Mouse (Mus musculus): ENCODE results near the gene Gm13119. TPM values are rescaled to one million over a fixed set of nuclear protein-coding genes. Genes with fewer than 3 reads are reported as not detected.
"Not testable (repeated sequence)": the region's sequence is repeated elsewhere in the genome, so short reads cannot be mapped to it uniquely, and the experiment has no call there.

The Gm13119 gene
- total RNA-seq (2021): not detected
- long read RNA-seq, experiment 1: 0 reads
- long read RNA-seq, experiment 2: 0 reads

- not testable (repeated sequence) for DNase-seq (ENCODE audit: low spot score in 2 of 2)
Measured at GRCm38 (mm10) chr4:144357642-144358041, at the start of gene Gm13119. Gene Gm13119 (plus strand): TSS chr4:144357942.

DNA sequence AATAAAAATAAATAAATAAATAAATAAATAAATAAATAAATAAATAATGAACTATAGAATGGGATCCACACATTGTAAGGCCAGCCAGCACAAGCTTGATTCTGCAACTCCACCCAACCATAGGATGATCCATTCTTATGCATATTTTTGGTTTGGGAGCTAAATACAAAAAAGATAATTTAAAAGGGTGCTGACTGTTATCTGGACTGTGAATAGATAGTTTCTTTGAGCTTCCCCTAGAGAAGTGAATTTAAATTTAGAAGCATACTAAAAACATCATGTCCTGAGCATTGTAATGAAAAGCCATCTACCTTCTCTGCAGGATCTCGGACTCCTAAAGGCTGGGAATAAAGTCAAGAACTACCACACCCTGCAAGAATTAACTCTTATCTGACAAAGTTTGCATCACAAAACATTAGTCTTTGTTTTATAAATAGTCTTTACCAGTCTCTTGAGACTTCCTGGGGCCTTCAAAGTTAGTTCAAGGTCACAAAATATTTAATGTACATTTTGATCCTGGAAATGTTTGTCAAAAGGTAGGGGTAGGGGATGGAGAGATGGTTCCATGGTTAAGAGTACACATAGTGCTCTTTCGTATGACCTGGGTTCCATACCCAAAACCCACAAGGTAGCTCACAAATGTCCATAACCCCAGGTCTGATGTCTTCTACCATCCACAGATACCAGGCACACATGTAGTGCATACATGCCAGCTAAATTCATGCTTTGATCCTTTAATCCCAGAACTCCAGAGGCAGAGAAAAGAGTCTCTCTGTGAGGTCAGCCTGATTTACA lies 44.9 kb upstream of the Gm13119 start:
- not testable (repeated sequence) for DNase-seq (ENCODE audit: low spot score in 2 of 2)

DNA sequence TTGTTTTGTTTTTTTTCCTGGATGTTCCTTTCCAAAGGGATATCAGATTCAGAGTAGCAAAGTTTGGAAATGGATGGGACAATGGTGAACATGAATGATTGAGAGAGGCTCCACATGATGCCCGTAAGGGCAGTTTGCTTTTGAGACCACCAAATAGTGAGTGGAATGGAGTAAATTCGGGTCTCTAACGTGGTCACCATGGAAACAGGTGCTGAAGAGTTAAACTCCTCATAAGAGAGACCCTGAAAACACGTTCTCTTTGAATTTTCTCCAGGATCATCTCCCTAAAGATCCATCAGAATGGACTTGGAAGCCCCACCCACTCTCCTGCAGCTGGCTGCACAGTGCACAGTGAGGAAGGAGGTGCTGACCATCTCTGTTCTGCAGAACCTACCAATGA lies 27.8 kb upstream of the Gm13119 start, which contains the start of gene Gm13128:
Gene Gm13128 (plus strand): TSS at position 301 of the 400 bp plus-strand sequence.
- not testable (repeated sequence) for DNase-seq (ENCODE audit: low spot score in 2 of 2)

- not testable (repeated sequence) for DNase-seq (ENCODE audit: low spot score in 2 of 2)
Measured at GRCm38 (mm10) chr4:144335856-144336255, 21.9 kb upstream of the Gm13119 start.

DNA sequence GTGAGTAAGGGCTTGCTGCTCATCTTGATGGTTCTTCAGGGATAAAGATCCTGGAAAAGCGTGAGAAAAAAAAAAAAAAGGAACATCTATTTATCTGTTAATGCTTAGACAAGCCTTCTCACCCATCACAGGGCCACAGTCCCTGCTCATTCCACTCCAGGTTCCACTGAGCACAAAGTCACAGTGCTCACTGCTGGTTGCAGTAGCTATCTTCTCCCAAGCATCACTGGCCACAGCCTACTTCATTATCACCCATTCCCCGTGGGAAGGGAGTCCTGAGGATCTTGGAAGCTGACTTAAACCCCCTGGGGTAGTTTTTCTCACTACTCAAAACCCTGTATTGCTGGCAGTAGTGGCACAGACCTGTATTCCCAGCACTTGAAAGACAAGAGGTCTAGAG lies 20.2 kb downstream of the Gm13119 start, which contains the start of gene Pramef20:
Gene Pramef20 (minus strand): TSS at position 23 of the 400 bp plus-strand sequence.
- no peak for DNase-seq (ENCODE audit: low spot score in 2 of 2)

- no peak for DNase-seq (ENCODE audit: low spot score in 2 of 2)
Measured at GRCm38 (mm10) chr4:144396316-144396715, 38.6 kb downstream of the Gm13119 start.

- no peak for DNase-seq (ENCODE audit: low spot score in 2 of 2)
Measured at GRCm38 (mm10) chr4:144402712-144403111, 45.0 kb downstream of the Gm13119 start.

DNA sequence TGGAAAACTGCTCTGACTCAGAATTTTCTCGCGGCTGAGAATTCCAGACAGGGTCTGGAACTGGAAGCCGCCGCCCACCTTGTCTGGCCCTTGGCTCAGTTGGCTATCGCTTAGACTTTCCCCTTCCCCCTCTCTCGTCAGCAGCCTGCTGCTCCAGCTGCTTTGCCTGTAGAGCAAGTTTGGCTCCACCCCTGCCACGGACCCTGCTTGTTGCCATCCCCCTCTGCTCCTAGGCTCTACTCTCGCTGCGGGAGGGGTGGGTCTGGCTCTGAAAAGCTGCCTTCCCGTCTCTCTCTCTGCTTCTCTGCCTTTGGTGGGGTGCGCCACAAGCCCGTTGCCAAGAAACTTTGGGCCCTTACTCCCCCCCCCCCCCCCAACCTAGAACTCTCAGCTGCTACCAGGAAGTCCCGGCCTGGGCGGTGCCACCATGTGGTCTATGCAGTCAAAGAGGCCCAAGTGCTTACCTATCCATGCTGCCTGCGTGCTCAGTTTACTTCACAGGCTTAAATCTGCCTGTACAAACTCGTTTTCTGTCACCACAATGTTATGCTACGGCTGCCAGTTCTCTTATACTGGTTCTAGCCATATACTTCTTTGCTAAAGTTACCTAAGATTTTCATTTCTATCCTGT lies 46.8 kb downstream of the Gm13119 start:
- DNase-seq (ENCODE audit: low spot score in 2 of 2): peak in 1 of 2 experiments; percentile 19

DNA sequence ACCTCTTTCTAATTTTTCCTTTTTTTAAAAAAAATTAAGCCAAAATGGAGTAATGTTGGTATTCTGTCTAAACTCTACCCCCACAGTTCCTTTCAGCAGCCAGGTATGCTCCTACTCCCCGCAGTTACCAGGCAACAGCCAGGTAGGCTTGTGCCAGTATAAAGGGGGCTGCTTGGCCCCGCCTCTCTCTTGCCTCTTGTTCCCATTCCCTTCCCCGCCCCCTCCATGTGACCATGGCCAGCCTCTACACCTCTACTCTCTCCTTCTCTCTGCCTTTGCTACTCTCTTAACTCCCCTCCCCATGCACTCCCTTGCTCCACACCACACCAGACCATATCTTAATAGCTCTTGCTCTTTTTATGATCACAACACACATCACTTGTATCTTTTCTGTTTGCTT lies 48.5 kb downstream of the Gm13119 start:
- no peak for DNase-seq (ENCODE audit: low spot score in 2 of 2)

GRCm38 (mm10) chr4:144408290-144408689 lies 50.5 kb downstream of the Gm13119 start, which contains the start of gene Pramef12:
Gene Pramef12 (minus strand): TSS chr4:144408464.
- no peak for DNase-seq (ENCODE audit: low spot score in 2 of 2)

Other genes starting within 250 kb of the Gm13119 start
- not detected for gene Oog3, start 195.3 kb upstream of the Gm13119 start, total RNA-seq (2021)
- not detected for gene Oog2, start 167.2 kb upstream of the Gm13119 start, total RNA-seq (2021)
- not detected for gene C87977, start 144.6 kb upstream of the Gm13119 start, total RNA-seq (2021)
- not detected for gene Pramel5, start 77.5 kb upstream of the Gm13119 start, total RNA-seq (2021)
- gene Gm13128, start 27.7 kb upstream of the Gm13119 start, total RNA-seq (2021): not detected
- gene Pramef20, start 20.0 kb downstream of the Gm13119 start, total RNA-seq (2021): not detected
- gene Pramef12, start 50.5 kb downstream of the Gm13119 start, total RNA-seq (2021): not detected
- not detected for gene 1700012P22Rik, start 80.8 kb downstream of the Gm13119 start, total RNA-seq (2021)
- gene Gm9944, start 95.4 kb downstream of the Gm13119 start, total RNA-seq (2021): not detected
- gene Aadacl3, start 105.8 kb downstream of the Gm13119 start, total RNA-seq (2021): not detected
- gene 9430007A20Rik, start 161.9 kb downstream of the Gm13119 start, total RNA-seq (2021): not detected
- not detected for gene Gm13124, start 207.2 kb downstream of the Gm13119 start, total RNA-seq (2021)

Measured in adrenal gland, adult 18-20 months (tissue).